Mouse (Mus musculus) brain, embryonic 14.5 days (tissue): ENCODE measurements around the gene Wee1.

Experiments
- CTCF ChIP-seq: fragments of 200-500 bp; IDR thresholded peaks from 2 replicates; pipeline ENCODE4 v1.5.1; 2012; ENCODE audit warnings: inconsistent platforms, mild to moderate bottlenecking, moderate library complexity, borderline replicate concordance; ENCODE audit not compliant: insufficient read depth, insufficient read length; ENCODE audit errors: extremely low read depth
- POLR2A ChIP-seq: fragments of 200-500 bp; IDR thresholded peaks from 2 replicates; pipeline ENCODE4 v1.6.1; 2012; ENCODE audit warnings: mild to moderate bottlenecking, inconsistent platforms, borderline replicate concordance; ENCODE audit not compliant: poor library complexity, insufficient read depth, insufficient read length, severe bottlenecking; ENCODE audit errors: extremely low read depth

GRCm38 (mm10) chr7:110091670-110092069 is 30.2 kb upstream of the Wee1 start:
- TF ChIP-seq CTCF (no peak), POLR2A (no peak)
